Mouse (Mus musculus): ENCODE results near the gene Cct4. TPM values are rescaled to one million over a fixed set of nuclear protein-coding genes. Genes with fewer than 3 reads are reported as not detected.

Gene Cct4
- total and polyA plus RNA-seq, 3 experiments, result 387 to 567 (median 552) TPM

DNA sequence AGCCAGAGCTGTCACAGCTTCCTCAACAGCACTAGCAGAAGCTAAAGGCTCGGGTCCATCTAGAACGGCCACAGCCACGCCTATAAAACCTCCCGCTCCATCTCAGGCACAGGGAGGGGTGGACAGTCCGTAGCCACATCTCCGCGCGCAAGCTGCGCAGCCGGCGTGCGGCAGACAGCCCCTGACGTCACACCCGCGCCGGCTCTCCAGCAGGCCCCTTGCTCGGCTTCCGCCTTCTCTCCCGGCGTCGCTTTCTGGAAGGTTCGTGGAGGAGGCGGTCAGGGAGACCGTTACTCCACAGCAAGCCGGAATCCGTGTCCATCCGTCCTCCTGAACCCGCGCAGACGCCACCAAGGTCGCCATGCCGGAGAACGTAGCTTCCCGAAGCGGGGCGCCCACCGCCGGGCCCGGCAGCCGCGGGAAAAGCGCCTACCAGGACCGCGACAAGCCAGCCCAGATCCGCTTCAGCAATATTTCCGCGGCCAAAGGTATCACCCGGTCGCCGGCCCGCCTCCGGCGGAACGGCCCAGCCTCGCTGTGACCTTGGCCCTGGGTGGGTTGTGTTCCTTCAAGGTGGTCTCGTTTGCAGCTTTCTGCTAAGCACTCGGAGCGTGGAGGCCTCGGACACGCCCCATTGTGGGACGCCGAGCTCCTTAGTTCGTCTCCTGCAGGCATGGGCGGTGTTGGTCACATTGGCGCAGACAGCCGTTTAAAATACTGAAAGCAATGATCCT lies at the start of gene Cct4 (continued):
- peak; percentile 100 for TF ChIP-seq NELFE (IDR thresholded peaks at IDR 0.05; ENCODE audit: low read depth, low read length)
- TF ChIP-seq ZNF384 (IDR thresholded peaks at IDR 0.05; ENCODE audit: low read depth, low read length), result no peak
- no peak for TF ChIP-seq MYB (IDR thresholded peaks at IDR 0.05; ENCODE audit: low read depth, low read length)
- no peak for TF ChIP-seq EP300 (IDR thresholded peaks at IDR 0.05; ENCODE audit: low read depth in 1 of 2, low read length in 2 of 2)

DNA sequence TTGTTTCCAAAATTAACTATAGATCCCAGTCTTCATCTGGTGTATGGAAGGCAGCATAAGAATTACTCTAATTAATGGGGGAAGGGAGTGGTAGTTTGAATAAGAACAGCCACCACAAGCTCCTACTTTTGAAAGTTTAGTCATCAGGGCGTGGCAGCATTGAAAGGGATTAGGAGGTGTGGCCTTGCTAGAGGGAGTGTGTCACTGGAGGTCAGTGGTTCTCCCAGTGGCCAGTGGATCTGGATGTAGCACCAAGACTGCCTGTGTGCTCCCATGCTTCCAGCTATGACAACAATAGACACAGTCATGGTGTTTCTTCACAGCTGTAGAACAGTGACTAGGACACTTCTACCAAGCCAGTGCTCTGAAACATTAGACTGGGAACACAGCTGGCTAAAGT lies 41.2 kb upstream of the Cct4 start:
- peak; percentile 52 for DNase-seq (ENCODE audit: low read depth, low spot score)
- H3K27ac ChIP-seq (ENCODE audit: control insufficient read depth, low read depth, low read length), result no peak overlapping the region
- no peak for TF ChIP-seq CHD2 (IDR thresholded peaks at IDR 0.05; ENCODE audit: low read length)
- TF ChIP-seq SMC3 (IDR thresholded peaks at IDR 0.05; ENCODE audit: low read depth, low read length), result no peak
- no peak for TF ChIP-seq ETS1 (IDR thresholded peaks at IDR 0.05; ENCODE audit: low read depth, low read length)
- no peak for TF ChIP-seq KAT2A (conservative IDR thresholded peaks at IDR 0.05; ENCODE audit: low read depth, low read length)
- TF ChIP-seq E2F4 (IDR thresholded peaks at IDR 0.05; ENCODE audit: borderline replicate concordance, low read depth, low read length), result no peak
- TF ChIP-seq EP300 (IDR thresholded peaks at IDR 0.05; ENCODE audit: low read depth in 1 of 2, low read length in 2 of 2), result no peak
- no peak for TF ChIP-seq MYC (IDR thresholded peaks at IDR 0.05; ENCODE audit: low read depth, low read length)
- TF ChIP-seq RAD21 (IDR thresholded peaks at IDR 0.05; ENCODE audit: low read depth, low read length), result no peak
- no peak for TF ChIP-seq GATA1 (IDR thresholded peaks at IDR 0.05; ENCODE audit: low read depth, low read length)
- TF ChIP-seq HCFC1 (IDR thresholded peaks at IDR 0.05; ENCODE audit: low read depth, low read length), result no peak
- TF ChIP-seq POLR2AphosphoS2 (IDR thresholded peaks at IDR 0.05; ENCODE audit: low read length), result no peak
- TF ChIP-seq CTCF (IDR thresholded peaks at IDR 0.05 in 2 of 3, conservative IDR thresholded peaks at IDR 0.05 in 1 of 3; ENCODE audit: control insufficient read depth in 1 of 3, insufficient read depth in 1 of 3, low read depth in 2 of 3, low read length in 3 of 3, poor library complexity in 1 of 3, severe bottlenecking in 1 of 3), result no peak
- TF ChIP-seq MAX (IDR thresholded peaks at IDR 0.05; ENCODE audit: low read length), result no peak
- no peak for TF ChIP-seq ZNF384 (IDR thresholded peaks at IDR 0.05; ENCODE audit: low read depth, low read length)
- no peak for TF ChIP-seq SIN3A (IDR thresholded peaks at IDR 0.05; ENCODE audit: low read length)
- TF ChIP-seq ZC3H11A (IDR thresholded peaks at IDR 0.05; ENCODE audit: low read depth, low read length), result no peak
- TF ChIP-seq TBP (IDR thresholded peaks at IDR 0.05; ENCODE audit: low read depth, low read length), result no peak
- TF ChIP-seq USF1 (IDR thresholded peaks at IDR 0.05; ENCODE audit: low read depth, low read length), result no peak
- TF ChIP-seq BHLHE40 (IDR thresholded peaks at IDR 0.05; ENCODE audit: borderline replicate concordance, low read depth, low read length), result no peak
- TF ChIP-seq USF2 (IDR thresholded peaks at IDR 0.05; ENCODE audit: borderline replicate concordance in 1 of 2, insufficient read depth in 1 of 2, low read depth in 1 of 2, low read length in 2 of 2), result no peak
- H3K79me2 ChIP-seq (ENCODE audit: control insufficient read depth, insufficient read depth, low read length, poor library complexity), result 0 out of 2 replicates have a peak, but pooled peaks cover 2% of the 10 kb centered on the region
- H3K4me1 ChIP-seq (ENCODE audit: control insufficient read depth in 1 of 2, insufficient read depth in 2 of 2, low read length in 2 of 2), result peaks cover 3 to 14% of the 10 kb centered on the region in 2 experiments
- H3K9me3 ChIP-seq (replicated peaks; ENCODE audit: insufficient read depth, low read length), result no peaks in the 10 kb centered on the region
- H3K36me3 ChIP-seq (ENCODE audit: control insufficient read depth in 1 of 2, insufficient read depth in 2 of 2, low read length in 2 of 2), result peaks cover 0 to 13% of the 10 kb centered on the region in 2 experiments; a peak in 2 of 4 replicates
- H3K9ac ChIP-seq (ENCODE audit: control insufficient read depth, low read depth, low read length, poor library complexity, severe bottlenecking), result no peak overlapping the region
- H3K4me3 ChIP-seq (ENCODE audit: control insufficient read depth in 1 of 2, insufficient read depth in 1 of 2, low read depth in 2 of 2, low read length in 2 of 2), result no peak overlapping the region
- H3K27me3 ChIP-seq (ENCODE audit: control insufficient read depth in 1 of 2, insufficient read depth in 2 of 2, low read length in 2 of 2), result no peaks in the 10 kb centered on the region

Measured in MEL (cell line).